Mouse (Mus musculus): Measurements from ENCODE around the gene Marf1.
"Not testable (repeated sequence)": the region's sequence is repeated elsewhere in the genome, so short reads cannot be mapped to it uniquely, and the experiment has no call there.

Gene Marf1

DNA sequence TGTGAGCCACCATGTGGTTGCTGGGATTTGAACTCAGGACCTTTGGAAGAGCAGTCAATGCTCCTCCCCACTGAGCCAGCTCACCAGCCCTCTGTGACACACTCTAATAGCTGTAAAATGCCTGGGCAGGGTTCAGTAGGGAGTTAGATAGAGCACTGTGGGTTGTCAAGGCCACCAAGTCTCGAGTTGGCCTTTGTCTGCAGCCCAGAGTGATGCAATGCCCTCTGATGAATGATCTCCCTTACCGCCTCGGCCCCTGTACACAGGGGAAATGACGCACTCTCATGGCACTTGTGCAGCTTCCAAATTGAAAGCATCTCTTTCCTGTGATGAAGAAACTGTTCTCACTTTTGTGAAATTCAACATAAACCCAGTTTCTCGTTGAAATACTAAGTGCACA lies 31.3 kb downstream of the Marf1 start:
- no peak for DNase-seq

DNA sequence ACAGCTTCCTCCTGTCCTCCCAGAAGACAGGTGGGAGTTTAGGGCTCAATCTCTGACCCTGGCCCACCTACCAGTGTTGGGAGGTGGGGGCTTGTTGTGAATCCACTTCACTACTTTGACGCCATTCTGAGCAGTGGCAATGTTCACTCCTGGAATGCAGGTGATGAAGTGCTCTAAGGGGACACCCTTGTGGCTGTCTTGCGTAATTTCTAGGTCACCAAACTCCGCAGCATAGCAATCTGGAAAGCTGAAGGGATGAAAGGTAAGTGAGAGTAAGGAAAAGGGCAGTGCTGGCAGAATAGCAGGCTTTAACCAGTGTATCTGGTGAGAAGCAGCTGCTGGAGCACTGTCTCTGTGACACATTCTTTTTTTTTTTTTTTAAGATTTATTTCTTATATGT lies 31.8 kb downstream of the Marf1 start:
- peak; percentile 11 for DNase-seq

DNA sequence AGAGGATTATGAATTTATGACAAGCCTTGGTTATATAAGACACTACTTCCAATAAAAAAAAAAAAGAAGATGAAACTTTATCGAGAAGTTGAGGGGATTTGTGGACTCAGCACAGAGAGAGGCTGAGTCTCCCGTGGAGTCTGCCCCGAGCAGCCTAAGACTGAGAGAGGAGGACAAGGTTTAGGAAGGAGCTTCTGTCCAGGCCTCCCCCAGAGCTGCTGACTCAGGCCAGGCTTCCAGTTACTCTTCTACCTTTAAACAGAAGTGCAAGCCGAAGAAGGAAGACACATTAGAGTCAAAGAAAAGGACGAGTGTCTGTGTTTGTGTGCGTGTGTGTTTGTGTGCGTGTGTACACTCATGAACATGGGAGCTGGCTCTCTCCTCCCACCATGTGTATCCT lies 32.4 kb downstream of the Marf1 start:
- peak; percentile 34 to 41 for DNase-seq

GRCm38 (mm10) chr16:14128977-14129376 lies 34.2 kb downstream of the Marf1 start:
- no peak for DNase-seq

GRCm38 (mm10) chr16:14125253-14125652 lies 37.9 kb downstream of the Marf1 start:
- no peak for DNase-seq

GRCm38 (mm10) chr16:14124709-14125108 lies 38.4 kb downstream of the Marf1 start:
- no peak for DNase-seq

DNA sequence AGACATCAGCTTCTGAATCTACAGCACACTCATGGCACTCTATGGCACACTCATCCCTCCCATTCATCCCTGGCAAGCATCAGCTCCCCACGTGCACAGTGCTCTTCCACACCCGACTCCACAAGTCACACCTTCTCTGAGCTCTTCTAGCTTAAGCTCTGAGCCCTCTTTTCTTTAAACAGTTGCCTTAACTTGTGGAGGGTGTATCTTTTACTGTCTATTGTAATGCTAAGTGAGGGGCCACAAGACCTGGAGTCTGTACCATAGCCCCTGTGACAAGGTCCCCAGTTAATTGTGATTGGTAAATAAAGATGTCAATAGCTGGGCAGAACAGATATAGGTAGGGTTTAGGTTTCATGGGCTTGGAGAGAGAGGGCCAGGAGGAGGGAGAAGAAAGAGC lies 39.2 kb downstream of the Marf1 start:
- DNase-seq = no peak

DNA sequence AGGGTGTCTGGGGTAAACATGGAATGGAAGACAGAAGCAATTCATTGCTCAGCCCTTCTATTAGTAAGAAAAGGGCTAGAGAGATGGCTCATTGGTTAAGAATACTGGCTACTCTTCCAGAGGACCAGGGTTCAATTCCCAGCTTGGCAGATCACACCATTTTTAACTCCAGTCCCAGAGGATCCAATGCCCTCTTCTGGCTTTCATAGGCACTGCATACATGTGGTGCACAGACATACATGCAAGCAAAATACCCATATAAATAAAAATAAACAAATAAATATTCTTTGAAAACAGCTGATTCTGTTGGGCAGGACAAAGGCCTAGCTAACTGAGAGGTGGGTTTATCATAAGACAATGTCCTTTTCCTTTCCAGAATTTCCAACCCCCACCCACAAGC lies 40.6 kb downstream of the Marf1 start:
- no peak for DNase-seq

GRCm38 (mm10) chr16:14121563-14121962 lies 41.6 kb downstream of the Marf1 start:
- DNase-seq = no peak

- DNase-seq = no peak
Measured at GRCm38 (mm10) chr16:14120941-14121340, 42.2 kb downstream of the Marf1 start.

- DNase-seq = no peak
Measured at GRCm38 (mm10) chr16:14117299-14117698, 45.9 kb downstream of the Marf1 start.

GRCm38 (mm10) chr16:14112742-14113141 lies 50.4 kb downstream of the Marf1 start:
- no peak for DNase-seq

GRCm38 (mm10) chr16:14112133-14112532 lies 51.0 kb downstream of the Marf1 start:
- no peak for DNase-seq

- DNase-seq = no peak
Measured at GRCm38 (mm10) chr16:14110922-14111321, 52.2 kb downstream of the Marf1 start.

- DNase-seq = no peak
Measured at GRCm38 (mm10) chr16:14109651-14110230, 53.4 kb downstream of the Marf1 start.

- DNase-seq = no peak
Measured at GRCm38 (mm10) chr16:14105891-14106290, 57.3 kb downstream of the Marf1 start.

DNA sequence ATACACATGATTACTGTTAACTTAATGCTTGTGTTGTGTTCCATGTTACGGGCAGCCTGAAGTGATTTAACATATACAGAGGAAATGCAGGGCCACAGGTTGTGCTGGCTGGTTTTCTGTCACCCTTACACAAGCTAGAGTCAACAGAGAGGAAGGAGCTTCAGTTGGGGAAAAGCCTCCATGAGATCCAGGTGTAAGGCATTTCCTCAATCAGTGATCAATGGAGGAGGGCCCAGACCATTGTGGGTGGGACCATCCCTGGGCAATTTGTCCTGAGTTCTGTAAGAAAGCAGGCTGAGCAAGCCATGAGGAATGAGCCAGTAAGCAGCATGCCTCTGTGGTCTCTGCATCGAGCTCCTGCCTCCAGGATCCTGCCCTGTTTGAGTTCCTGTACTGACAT lies 71.4 kb downstream of the Marf1 start:
- DNase-seq = no peak

DNA sequence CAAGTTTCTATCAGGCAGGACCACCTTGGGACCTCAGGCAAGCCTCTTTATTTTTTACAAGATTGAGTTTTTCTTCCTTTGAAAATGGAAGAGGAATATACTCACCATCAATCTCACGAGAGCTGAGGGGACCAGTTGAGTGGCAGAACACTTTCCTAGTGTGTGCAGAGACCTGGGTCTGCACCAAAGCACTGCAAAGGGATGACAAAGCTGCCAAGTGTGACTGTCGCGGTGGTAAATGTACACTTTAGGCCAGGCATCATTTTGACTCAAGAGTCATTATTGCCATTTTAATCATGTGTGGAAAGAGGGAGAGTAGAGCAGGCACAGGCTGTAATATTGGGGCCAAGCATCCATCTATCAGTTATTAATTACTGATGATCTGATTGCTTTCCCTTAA lies 73.9 kb downstream of the Marf1 start:
- no peak for DNase-seq

DNA sequence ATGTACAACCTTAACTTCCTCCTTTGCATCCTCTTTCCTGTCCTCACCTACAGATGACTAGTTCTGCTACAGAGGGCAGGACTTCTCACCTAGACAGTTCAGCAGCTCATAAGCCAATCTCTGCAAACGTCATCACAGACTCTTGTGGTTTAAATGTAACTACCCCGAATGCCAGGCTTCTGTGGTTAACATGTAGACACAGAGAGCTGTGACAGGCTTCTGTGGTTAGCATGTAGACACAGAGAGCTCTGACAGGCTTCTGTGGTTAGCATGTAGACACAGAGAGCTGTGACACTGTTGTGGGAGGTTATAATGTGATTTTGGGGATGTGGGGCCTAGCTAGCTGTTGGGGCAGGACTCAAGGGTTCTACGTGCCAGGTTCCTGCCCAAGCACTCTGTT lies 74.9 kb downstream of the Marf1 start:
- no peak for DNase-seq

DNA sequence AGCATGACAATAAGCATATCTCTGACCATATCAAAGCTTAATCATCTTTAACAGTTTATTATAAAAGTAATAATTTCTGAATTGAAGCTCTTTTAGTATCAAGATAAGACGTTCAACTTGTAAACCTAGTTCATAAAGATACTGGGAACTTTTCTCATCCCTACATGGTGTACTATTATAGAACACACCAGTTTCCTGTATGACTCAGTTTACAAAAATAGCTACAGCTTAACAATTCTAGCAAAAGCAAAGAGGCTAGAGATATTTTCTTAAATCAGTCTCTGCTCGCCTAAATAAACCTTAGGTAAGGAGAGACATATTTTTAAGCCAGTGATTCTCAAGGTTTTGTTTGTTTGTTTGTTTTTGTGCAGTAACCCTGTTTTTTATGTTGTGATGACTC lies 80.2 kb downstream of the Marf1 start:
- DNase-seq = no peak

- no peak for DNase-seq
Measured at GRCm38 (mm10) chr16:14070471-14071169, 92.5 kb downstream of the Marf1 start.

GRCm38 (mm10) chr16:14068701-14069100 lies 94.5 kb downstream of the Marf1 start:
- not testable (repeated sequence) for DNase-seq

- not testable (repeated sequence) for DNase-seq
Measured at GRCm38 (mm10) chr16:14066571-14066970, 96.6 kb downstream of the Marf1 start.

- DNase-seq = no peak
Measured at GRCm38 (mm10) chr16:14059869-14060268, 103.3 kb downstream of the Marf1 start.

Measured in kidney, adult 8-10 months (tissue).